Mouse (Mus musculus): ENCODE data around the gene Gyg. TPM values are rescaled to one million over a fixed set of nuclear protein-coding genes. Genes with fewer than 3 reads are reported as not detected.

Gyg gene
- polyA plus RNA-seq, 1 experiment from 2014 or later = 360 TPM

DNA sequence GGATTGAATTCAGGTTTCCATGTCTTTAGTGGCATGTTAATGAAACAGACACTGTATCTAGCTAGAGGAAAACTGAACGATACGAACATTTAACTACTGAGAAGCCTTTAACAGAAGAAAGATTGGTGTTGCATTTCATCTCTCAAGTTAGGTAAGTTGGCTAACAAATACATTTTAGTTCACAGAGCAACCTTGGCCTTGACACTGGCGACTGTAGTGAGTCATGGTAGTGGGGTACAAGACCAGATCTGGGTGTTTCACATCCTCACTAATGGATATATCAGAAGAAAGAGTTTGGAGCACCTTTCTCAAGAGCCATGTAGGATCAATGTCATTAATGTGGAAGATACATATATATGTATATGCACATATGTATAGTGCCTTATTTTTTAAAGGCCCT, 3.5 kb downstream of the Gyg start:
- no peak overlapping the region for H3K9ac ChIP-seq
- H3K4me1 ChIP-seq (ENCODE audit: insufficient read depth) = no peaks in the 10 kb centered on the region

DNA sequence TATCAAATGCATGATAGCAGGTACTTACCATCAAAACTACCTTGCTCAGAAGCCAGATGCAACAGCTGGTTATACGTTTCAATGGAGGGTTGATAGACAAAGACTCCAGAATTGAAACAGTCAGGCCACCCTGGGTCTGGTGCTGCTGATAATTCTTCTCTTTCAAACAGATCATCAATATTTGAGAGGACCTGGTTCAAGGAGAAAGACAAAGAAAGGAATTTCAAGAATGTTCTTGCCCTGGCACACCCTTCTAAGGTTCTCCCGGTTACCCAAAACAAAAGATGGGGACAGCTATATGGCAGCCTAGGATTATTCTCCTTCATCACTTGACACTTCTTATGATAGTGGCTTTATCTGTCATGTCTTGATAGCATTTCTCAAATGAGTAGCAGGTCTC, 4.6 kb downstream of the Gyg start:
- DNase-seq (no peak), ATAC-seq (ENCODE audit: insufficient read depth) (no peak)
- Histone ChIP-seq H3K9ac (no peak overlapping the region), H3K27me3 (ENCODE audit: insufficient read depth, low read length) (no peaks in the 10 kb centered on the region), H3K4me2 (no peak overlapping the region), H3K27ac (ENCODE audit: low read depth) (no peak overlapping the region), H3K36me3 (ENCODE audit: insufficient read depth) (peaks cover 57% of the 10 kb centered on the region), H3K4me1 (ENCODE audit: insufficient read depth) (no peaks in the 10 kb centered on the region), H3K9me3 (ENCODE audit: low read depth, low read length) (no peaks in the 10 kb centered on the region), H3K4me3 (ENCODE audit: low read depth, low read length) (no peak overlapping the region)
- no peak for TF ChIP-seq CTCF (IDR thresholded peaks at IDR 0.05; ENCODE audit: low read depth)
- 58% methylated on average over 2 of the region's 2 CpGs for WGBS

More for the DNA sequence above, 3.5 kb downstream of the Gyg start:
- ATAC-seq (ENCODE audit: insufficient read depth) (no peak), DNase-seq (no peak)
- no peak overlapping the region for H3K27ac ChIP-seq (ENCODE audit: low read depth)
- H3K4me2 ChIP-seq = peak overlapping the region; percentile 75
- H3K27me3 ChIP-seq (ENCODE audit: insufficient read depth, low read length) = no peaks in the 10 kb centered on the region
- no peaks in the 10 kb centered on the region for H3K9me3 ChIP-seq (ENCODE audit: low read depth, low read length)
- WGBS = 94% methylated on average over 3 of the region's 3 CpGs
- peaks cover 50% of the 10 kb centered on the region for H3K36me3 ChIP-seq (ENCODE audit: insufficient read depth)
- H3K4me3 ChIP-seq (ENCODE audit: low read depth, low read length) = no peak overlapping the region
- TF ChIP-seq CTCF (IDR thresholded peaks at IDR 0.05; ENCODE audit: low read depth) = no peak

DNA sequence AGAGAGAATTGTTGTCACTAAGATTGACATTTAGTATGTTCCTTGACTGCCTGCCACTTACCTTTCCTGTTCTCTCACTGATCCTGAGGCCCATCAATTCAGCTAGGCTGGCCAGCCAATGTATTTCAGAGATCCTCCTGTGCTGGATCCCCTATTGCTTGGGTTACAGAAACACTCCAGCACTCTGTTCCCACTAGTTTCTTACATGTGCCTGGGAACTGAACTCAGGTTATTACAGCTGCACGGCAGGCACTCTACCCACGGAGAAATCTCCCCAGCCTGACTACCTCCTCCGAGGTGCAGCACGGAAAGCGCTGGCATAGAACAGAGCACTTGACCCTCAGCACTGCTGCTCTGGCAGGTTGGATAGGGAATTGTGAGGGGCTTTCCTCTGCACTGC, 7.5 kb downstream of the Gyg start:
- Histone ChIP-seq H3K9me3 (ENCODE audit: low read depth, low read length) (no peaks in the 10 kb centered on the region), H3K9ac (no peak overlapping the region), H3K27me3 (ENCODE audit: insufficient read depth, low read length) (no peaks in the 10 kb centered on the region), H3K4me3 (ENCODE audit: low read depth, low read length) (no peak overlapping the region), H3K27ac (ENCODE audit: low read depth) (no peak overlapping the region), H3K4me1 (ENCODE audit: insufficient read depth) (no peaks in the 10 kb centered on the region), H3K4me2 (no peak overlapping the region), H3K36me3 (ENCODE audit: insufficient read depth) (peaks cover 75% of the 10 kb centered on the region)
- ATAC-seq (ENCODE audit: insufficient read depth) (no peak), DNase-seq (no peak)
- WGBS = 79% methylated on average over 5 of the region's 5 CpGs
- no peak for TF ChIP-seq CTCF (IDR thresholded peaks at IDR 0.05; ENCODE audit: low read depth)

DNA sequence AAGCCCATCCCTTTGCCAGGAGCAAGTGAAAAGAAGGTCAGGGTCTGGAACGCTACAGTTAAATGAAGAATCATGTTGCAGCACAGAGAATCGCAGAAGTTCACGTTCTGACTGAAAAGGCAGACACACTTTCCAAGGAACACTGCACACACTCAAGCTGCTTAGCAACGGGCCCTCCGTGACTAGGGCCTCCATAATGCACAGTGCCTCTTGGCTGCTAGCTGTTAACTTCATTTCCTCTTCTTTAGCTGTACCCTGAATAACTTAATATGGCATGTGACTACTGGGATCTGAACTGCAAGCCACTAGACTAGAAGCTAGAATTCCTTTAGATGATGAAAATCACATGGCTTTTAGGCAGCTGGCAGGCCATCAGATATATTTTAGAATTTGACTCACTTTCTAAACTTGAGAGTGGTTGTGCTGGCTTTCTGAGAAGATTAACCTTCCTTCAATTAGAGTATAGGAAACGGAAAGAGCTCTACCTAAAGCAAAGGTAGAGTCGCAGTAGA, 8.2 kb downstream of the Gyg start:
- WGBS = 53% methylated on average over 7 of the region's 7 CpGs
- 0 out of 2 replicates have a peak, but pooled peaks cover 2% of the 10 kb centered on the region for H3K4me1 ChIP-seq (ENCODE audit: insufficient read depth)
- no peak for TF ChIP-seq CTCF (IDR thresholded peaks at IDR 0.05; ENCODE audit: low read depth)
- H3K27me3 ChIP-seq (ENCODE audit: insufficient read depth, low read length) = no peaks in the 10 kb centered on the region
- H3K4me2 ChIP-seq = no peak overlapping the region
- peaks cover 73% of the 10 kb centered on the region for H3K36me3 ChIP-seq (ENCODE audit: insufficient read depth)
- peak overlapping the region; percentile 48; the same call in 1 of the 2 replicates for H3K27ac ChIP-seq (ENCODE audit: low read depth)
- no peak overlapping the region for H3K9ac ChIP-seq
- ATAC-seq (ENCODE audit: insufficient read depth) = no peak
- DNase-seq = peak; percentile 33
- no peak overlapping the region for H3K4me3 ChIP-seq (ENCODE audit: low read depth, low read length)
- no peaks in the 10 kb centered on the region for H3K9me3 ChIP-seq (ENCODE audit: low read depth, low read length)

DNA sequence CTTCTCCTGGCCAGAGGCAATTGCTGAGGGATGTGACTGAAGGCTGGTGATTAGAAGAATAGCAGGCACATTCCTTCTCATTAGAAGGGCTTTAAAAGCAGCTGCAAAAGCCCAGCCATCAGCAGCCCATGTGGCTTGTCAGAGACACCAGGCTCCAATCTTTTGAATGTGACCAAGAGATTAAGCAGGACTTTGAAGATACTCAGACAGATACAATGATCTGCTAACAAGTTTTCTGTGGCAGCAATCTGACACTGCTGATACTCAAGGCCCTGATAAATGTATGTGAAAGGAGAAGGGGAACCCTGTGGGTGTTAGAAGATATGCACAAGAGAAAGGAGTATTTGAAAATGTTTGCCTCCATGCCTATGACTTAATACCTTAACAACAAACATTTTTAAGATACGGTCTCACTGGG, 9.4 kb downstream of the Gyg start:
- no peak overlapping the region for H3K9ac ChIP-seq
- no peak for TF ChIP-seq CTCF (IDR thresholded peaks at IDR 0.05; ENCODE audit: low read depth)
- H3K4me3 ChIP-seq (ENCODE audit: low read depth, low read length) = no peak overlapping the region
- no peaks in the 10 kb centered on the region for H3K9me3 ChIP-seq (ENCODE audit: low read depth, low read length)
- peaks cover 76% of the 10 kb centered on the region for H3K36me3 ChIP-seq (ENCODE audit: insufficient read depth)
- DNase-seq (peak; percentile 84), ATAC-seq (ENCODE audit: insufficient read depth) (peak; percentile 84)
- peak overlapping the region; percentile 20; the same call in 1 of the 2 replicates for H3K27ac ChIP-seq (ENCODE audit: low read depth)
- H3K4me2 ChIP-seq = no peak overlapping the region
- WGBS = 30% methylated on average over 1 of the region's 1 CpGs
- no peaks in the 10 kb centered on the region for H3K27me3 ChIP-seq (ENCODE audit: insufficient read depth, low read length)
- H3K4me1 ChIP-seq (ENCODE audit: insufficient read depth) = 0 out of 2 replicates have a peak, but pooled peaks cover 2% of the 10 kb centered on the region

DNA sequence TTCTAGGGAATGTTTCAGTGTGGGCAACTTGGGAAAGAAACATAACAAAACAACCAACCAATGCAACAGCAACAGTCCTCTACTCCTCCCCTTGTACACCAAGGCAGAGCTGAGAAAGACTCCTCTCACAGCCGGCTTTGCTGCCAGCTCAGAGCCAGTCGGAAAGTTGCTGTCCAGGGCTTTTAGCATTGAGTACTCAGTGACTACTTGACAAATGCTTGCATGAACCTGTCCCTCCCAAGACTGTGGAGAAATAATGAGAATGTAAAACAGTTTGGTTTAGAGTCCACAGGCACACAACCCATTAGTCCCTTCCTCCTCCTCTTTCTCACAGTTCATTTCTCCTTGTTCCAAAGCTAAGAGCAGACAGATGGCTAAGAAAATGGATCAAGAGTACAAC, 10.7 kb downstream of the Gyg start:
- DNase-seq = peak; percentile 56
- ATAC-seq (ENCODE audit: insufficient read depth) = peak; percentile 10; the same call in 1 of the 2 replicates
- H3K4me1 ChIP-seq (ENCODE audit: insufficient read depth) = 0 out of 2 replicates have a peak, but pooled peaks cover 2% of the 10 kb centered on the region
- WGBS = 15% methylated on average over 2 of the region's 2 CpGs
- no peak overlapping the region for H3K27ac ChIP-seq (ENCODE audit: low read depth)
- H3K4me3 ChIP-seq (ENCODE audit: low read depth, low read length) = no peak overlapping the region
- no peak overlapping the region for H3K9ac ChIP-seq
- H3K36me3 ChIP-seq (ENCODE audit: insufficient read depth) = peaks cover 72% of the 10 kb centered on the region
- no peak overlapping the region for H3K4me2 ChIP-seq
- TF ChIP-seq CTCF (IDR thresholded peaks at IDR 0.05; ENCODE audit: low read depth) = no peak
- H3K27me3 ChIP-seq (ENCODE audit: insufficient read depth, low read length) = no peaks in the 10 kb centered on the region
- no peaks in the 10 kb centered on the region for H3K9me3 ChIP-seq (ENCODE audit: low read depth, low read length)

DNA sequence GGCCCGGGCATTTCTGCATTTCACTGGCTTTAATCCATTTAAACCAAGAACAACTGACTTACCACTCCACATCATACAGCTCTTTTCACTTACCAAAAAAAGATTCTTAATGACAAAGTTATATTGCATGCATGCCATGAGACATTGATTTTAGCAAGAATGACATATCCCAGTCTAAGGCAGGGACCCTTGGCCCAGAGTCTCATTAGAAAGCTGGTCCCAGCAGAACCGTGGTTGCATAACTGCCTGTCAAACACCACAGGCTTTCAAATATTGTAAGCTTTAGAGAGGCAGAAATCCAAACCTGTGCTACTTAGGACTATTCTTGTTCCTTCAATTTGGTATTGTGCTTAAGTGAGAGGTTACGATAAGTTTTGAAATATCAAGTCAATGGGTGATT, 11.4 kb downstream of the Gyg start:
- Histone ChIP-seq H3K9me3 (ENCODE audit: low read depth, low read length) (no peaks in the 10 kb centered on the region), H3K36me3 (ENCODE audit: insufficient read depth) (peaks cover 71% of the 10 kb centered on the region), H3K4me2 (no peak overlapping the region), H3K4me1 (ENCODE audit: insufficient read depth) (0 out of 2 replicates have a peak, but pooled peaks cover 2% of the 10 kb centered on the region), H3K9ac (no peak overlapping the region), H3K27me3 (ENCODE audit: insufficient read depth, low read length) (no peaks in the 10 kb centered on the region), H3K27ac (ENCODE audit: low read depth) (no peak overlapping the region), H3K4me3 (ENCODE audit: low read depth, low read length) (no peak overlapping the region)
- ATAC-seq (ENCODE audit: insufficient read depth) = no peak
- no peak for TF ChIP-seq CTCF (IDR thresholded peaks at IDR 0.05; ENCODE audit: low read depth)
- 65% methylated on average over 3 of the region's 3 CpGs for WGBS
- DNase-seq = no peak
